Mouse (Mus musculus) limb, embryonic 14.5 days (tissue): Measurements from ENCODE around the gene Dok3. TPM values are rescaled to one million over a fixed set of nuclear protein-coding genes. Genes with fewer than 3 reads are reported as not detected.
"Not testable (repeated sequence)": the region's sequence is repeated elsewhere in the genome, so short reads cannot be mapped to it uniquely, and the experiment has no call there.

Experiments
- ATAC-seq: fragments of 200-750 bp; cut with Nextera tagmentation; 2 replicates; pipeline ENCODE4 v1.8.0; 2017; ENCODE audit warnings: low read depth, moderate number of reproducible peaks, moderate TSS enrichment; ENCODE audit not compliant: low FRiP score
- DNase-seq: peaks from one replicate; pipeline ENCODE4 v3.0.0-alpha.2; 2015; ENCODE audit warnings: low spot score
- H3K27ac ChIP-seq: fragments of 300-500 bp; sonication (generic); replicated peaks from 2 replicates; pipeline ENCODE4 v1.5.1; 2014; ENCODE audit warnings: low read depth, mild to moderate bottlenecking, low read length, moderate library complexity, mixed read lengths
- H3K27me3 ChIP-seq: fragments of 300-500 bp; sonication (generic); 2 replicates; pipeline ENCODE4 v1.6.1; 2014; ENCODE audit warnings: low read length, mixed read lengths; ENCODE audit not compliant: control insufficient read depth, insufficient read depth
- H3K36me3 ChIP-seq: fragments of 300-500 bp; sonication (generic); 2 replicates; pipeline ENCODE4 v1.6.1; 2014; ENCODE audit warnings: mild to moderate bottlenecking, low read length, moderate library complexity, mixed read lengths; ENCODE audit not compliant: control insufficient read depth, insufficient read depth
- H3K4me1 ChIP-seq: fragments of 300-500 bp; sonication (generic); 2 replicates; pipeline ENCODE4 v1.6.1; 2014; ENCODE audit warnings: antibody characterized with exemption, low read length, mixed read lengths; ENCODE audit not compliant: control insufficient read depth, insufficient read depth
- H3K4me2 ChIP-seq: fragments of 300-500 bp; sonication (generic); replicated peaks from 2 replicates; pipeline ENCODE4 v1.6.1; 2014; ENCODE audit warnings: low read depth, mild to moderate bottlenecking, low read length, moderate library complexity; ENCODE audit not compliant: severe bottlenecking
- H3K4me3 ChIP-seq: fragments of 300-500 bp; sonication (generic); replicated peaks from 2 replicates; pipeline ENCODE4 v1.5.1; 2014; ENCODE audit warnings: low read length
- H3K9ac ChIP-seq: fragments of 300-500 bp; sonication (generic); 2 replicates; pipeline ENCODE4 v1.6.1; 2014; ENCODE audit warnings: mild to moderate bottlenecking, low read depth, low read length, moderate library complexity; ENCODE audit not compliant: severe bottlenecking
- H3K9me3 ChIP-seq: fragments of 300-500 bp; sonication (generic); 2 replicates; pipeline ENCODE4 v1.6.1; 2016; ENCODE audit warnings: low read length; ENCODE audit not compliant: control insufficient read depth
- POLR2A ChIP-seq: fragments of 200-500 bp; IDR thresholded peaks from 2 replicates; pipeline ENCODE4 v1.8.0; 2012; ENCODE audit warnings: inconsistent platforms, mild to moderate bottlenecking, moderate library complexity, borderline replicate concordance; ENCODE audit not compliant: insufficient read depth, insufficient read length; ENCODE audit errors: extremely low read depth
- WGBS: fragments of 180-500 bp; shearing (Covaris S2); extraction: QIAGEN DNeasy Blood & Tissue Kit; methylation state at CpG from one replicate; pipeline ENCODE4 v1.1.7; 2014; 5-methylcytosine and 5-hydroxymethylcytosine counted together
- polyA plus RNA-seq, 2 experiments: library from polyadenylated mRNA; depleted of rRNA in 1 of 2; stranded (reverse) in 1 of 2; unstranded in 1 of 2; fragments of >200 nt; fragmentation: Nextera tagmentation in 1 of 2; extraction: Ambion mirVana in 1 of 2; gene quantifications; 2 replicates each; pipeline versions ENCODE4 v1.2.1 to v1.2.3; 2012 to 2014

The Dok3 gene
- polyA plus RNA-seq (2012; rRNA removed) (9.1 and 9.8 TPM in 2 replicates), polyA plus RNA-seq (2014; fragmentation: Nextera tagmentation; extraction: Ambion mirVana) (2.4 and 4.4 TPM in 2 replicates)

DNA sequence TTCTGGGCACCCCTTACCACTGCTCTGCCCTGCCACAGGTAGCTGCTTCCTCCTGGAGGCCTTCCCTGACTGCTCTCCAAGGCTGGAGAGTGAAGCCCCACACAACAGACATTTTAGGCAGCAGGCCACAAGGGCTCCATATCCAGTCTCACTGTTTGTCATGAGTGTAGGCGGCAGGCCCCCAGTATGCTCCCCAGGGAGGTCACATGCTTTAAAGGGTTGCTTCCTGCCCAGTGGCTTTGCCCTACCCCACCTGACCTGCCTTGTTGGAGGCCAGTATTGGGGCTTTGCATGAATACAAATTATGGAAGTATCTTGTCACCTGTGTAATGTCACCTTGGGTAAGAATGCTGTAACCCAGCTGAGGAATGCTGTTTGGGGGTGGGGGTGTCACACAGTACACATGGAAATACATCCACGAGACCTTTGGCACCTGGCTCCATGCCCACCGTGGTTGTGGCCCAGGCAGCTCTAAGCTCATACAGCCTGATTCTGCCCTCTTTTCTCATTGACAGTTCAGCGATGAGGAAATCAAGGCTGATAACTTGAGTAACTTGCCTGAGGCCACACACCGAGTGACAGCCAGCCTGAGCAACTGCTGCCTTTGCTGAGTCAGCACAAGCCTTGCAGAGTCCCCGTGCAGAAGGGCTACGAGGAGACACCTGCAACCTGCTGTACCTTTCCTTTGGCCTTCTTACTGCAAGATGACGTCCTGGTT lies at the start of gene Dok3:
TSS of gene Dok3 (minus strand) at position 99 of the 718 bp plus-strand sequence.
- no peak within 1 kb of the TSS for H3K4me3 ChIP-seq
- H3K36me3 ChIP-seq = peaks cover 50% of the 10 kb centered on the region
- 78% methylated on average over 8 of the region's 8 CpGs for WGBS
- H3K27me3 ChIP-seq = no peaks in the 10 kb centered on the region
- H3K4me2 ChIP-seq = no peak within 1 kb of the TSS
- no peak for DNase-seq
- TF ChIP-seq POLR2A = no peak
- H3K4me1 ChIP-seq = no peaks in the 10 kb centered on the region
- no peak within 1 kb of the TSS for H3K9ac ChIP-seq
- ATAC-seq = no peak
- 0 out of 2 replicates have a peak within 1 kb of the TSS, but pooled peaks have one; percentile 9 for H3K27ac ChIP-seq
- H3K9me3 ChIP-seq = no peaks in the 10 kb centered on the region

DNA sequence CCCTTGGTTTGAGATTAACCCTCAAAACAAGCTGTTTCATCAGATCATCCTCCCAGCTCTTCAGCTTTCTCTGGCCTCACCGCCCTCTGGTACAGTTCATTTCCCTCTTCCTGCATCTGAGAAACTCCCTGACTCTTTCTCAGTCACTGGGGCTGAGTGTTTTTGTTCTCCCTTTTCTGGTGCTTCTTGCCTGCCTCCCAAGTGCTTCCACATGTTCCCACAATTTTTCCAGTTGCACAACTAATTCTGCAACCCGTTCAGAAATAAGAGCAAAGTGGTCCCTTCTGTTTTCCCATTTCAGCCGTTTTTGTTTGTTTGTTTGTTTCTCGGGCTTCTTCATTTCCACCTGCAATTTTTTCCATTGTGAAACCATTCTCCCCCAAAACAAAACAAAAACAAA lies 49.0 kb upstream of the Dok3 start:
- 73% methylated on average over 4 of the region's 4 CpGs for WGBS

DNA sequence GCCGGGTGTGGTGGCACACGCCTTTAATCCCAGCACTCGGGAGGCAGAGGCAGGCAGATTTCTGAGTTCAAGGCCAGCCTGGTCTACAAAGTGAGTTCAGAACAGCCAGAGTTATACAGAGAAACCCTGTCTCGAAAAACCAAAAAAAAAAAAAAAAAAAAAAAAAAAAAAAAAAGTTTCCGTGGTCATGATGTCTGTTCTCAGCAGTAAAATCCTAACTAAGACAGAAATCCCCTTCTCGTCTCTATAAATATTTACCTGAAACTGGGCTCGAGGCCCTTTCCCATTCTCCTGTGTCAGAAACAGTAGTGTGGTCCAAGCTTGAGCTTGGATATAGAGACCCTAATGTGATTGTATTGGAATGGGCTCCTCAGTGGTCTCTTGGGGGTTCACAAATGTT lies 47.8 kb upstream of the Dok3 start:
- H3K27me3 ChIP-seq, H3K27ac ChIP-seq, H3K4me2 ChIP-seq, H3K9me3 ChIP-seq, H3K4me1 ChIP-seq, DNase-seq, H3K9ac ChIP-seq, H3K4me3 ChIP-seq, H3K36me3 ChIP-seq, ATAC-seq: not testable (repeated sequence)
- WGBS = 87% methylated on average over 7 of the region's 7 CpGs

More for the DNA sequence above, 49.0 kb upstream of the Dok3 start:
- no peaks in the 10 kb centered on the region; the same call in 1 of the 2 replicates for H3K9me3 ChIP-seq
- no peaks in the 10 kb centered on the region for H3K36me3 ChIP-seq
- no peak overlapping the region for H3K27ac ChIP-seq
- H3K4me1 ChIP-seq = no peaks in the 10 kb centered on the region
- no peak for TF ChIP-seq POLR2A
- H3K4me2 ChIP-seq = no peak overlapping the region
- no peak for DNase-seq
- no peaks in the 10 kb centered on the region for H3K27me3 ChIP-seq
- H3K4me3 ChIP-seq = no peak overlapping the region
- H3K9ac ChIP-seq = no peak overlapping the region
- ATAC-seq = no peak

DNA sequence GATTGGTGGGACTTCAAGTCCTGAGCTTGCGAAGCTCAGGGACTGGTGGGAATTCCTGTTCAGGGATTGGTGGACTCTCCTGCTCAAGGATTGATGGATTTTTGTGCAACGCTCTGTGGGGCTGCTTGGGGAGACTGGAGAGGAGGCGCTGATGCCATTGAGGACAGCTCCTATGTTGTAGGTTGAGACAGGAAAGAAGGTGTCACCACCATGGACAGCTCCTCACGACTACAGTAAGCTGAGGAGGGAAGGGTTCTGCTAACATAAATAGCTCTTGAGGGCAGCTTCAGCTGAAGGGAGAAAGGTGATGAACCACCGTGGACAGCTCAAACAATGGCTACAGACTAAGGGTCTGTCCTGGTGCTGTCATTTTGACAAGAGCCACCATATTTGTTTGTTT lies 46.8 kb upstream of the Dok3 start:
- no peak overlapping the region for H3K27ac ChIP-seq
- no peak for TF ChIP-seq POLR2A
- H3K36me3 ChIP-seq = no peaks in the 10 kb centered on the region
- no peak for DNase-seq
- H3K9me3 ChIP-seq = no peaks in the 10 kb centered on the region; the same call in 1 of the 2 replicates
- 57% methylated on average over 5 of the region's 5 CpGs for WGBS
- no peak for ATAC-seq
- H3K9ac ChIP-seq = no peak overlapping the region
- no peaks in the 10 kb centered on the region for H3K27me3 ChIP-seq
- H3K4me3 ChIP-seq = no peak overlapping the region
- H3K4me2 ChIP-seq = no peak overlapping the region
- peaks cover 4% of the 10 kb centered on the region; the same call in 1 of the 2 replicates for H3K4me1 ChIP-seq

DNA sequence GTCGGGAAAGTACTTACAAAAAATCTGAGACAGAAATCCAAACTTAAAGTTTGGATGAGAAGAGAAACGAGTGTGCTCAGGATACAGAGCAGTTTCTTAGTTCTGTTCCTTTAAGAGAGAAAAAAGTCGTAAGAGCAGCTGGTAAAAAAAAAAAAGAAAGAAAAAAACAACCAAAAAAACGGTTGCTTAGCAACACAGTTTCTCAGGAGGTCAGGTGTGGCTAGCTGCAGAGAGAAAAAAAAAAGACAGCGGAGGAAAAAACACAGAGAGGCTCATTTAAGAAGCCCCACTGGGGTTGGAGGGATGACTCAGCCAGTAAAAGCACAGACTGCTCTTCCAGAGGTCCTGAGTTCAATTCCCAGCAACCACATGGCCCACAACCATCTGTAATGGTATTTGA lies 45.2 kb upstream of the Dok3 start:
- no peak overlapping the region for H3K27ac ChIP-seq
- H3K27me3 ChIP-seq = no peaks in the 10 kb centered on the region
- no peaks in the 10 kb centered on the region; the same call in 1 of the 2 replicates for H3K9me3 ChIP-seq
- H3K36me3 ChIP-seq = peaks cover 1% of the 10 kb centered on the region; the same call in 1 of the 2 replicates
- TF ChIP-seq POLR2A = no peak
- DNase-seq (no peak), ATAC-seq (no peak)
- peaks cover 10% of the 10 kb centered on the region for H3K4me1 ChIP-seq
- no peak overlapping the region for H3K9ac ChIP-seq
- 69% methylated on average over 5 of the region's 5 CpGs for WGBS
- H3K4me2 ChIP-seq = no peak overlapping the region
- H3K4me3 ChIP-seq = no peak overlapping the region
